Mouse (Mus musculus) lung, embryonic 16.5 days (tissue): ENCODE results near the gene Mapk12. TPM values are rescaled to one million over a fixed set of nuclear protein-coding genes. Genes with fewer than 3 reads are reported as not detected.

ENCODE experiments used
- ATAC-seq: fragments of 200-750 bp; cut with Nextera tagmentation; 2 replicates; pipeline ENCODE4 v1.8.0; 2017; ENCODE audit warnings: low read depth, mild to moderate bottlenecking, moderate library complexity
- H3K27ac ChIP-seq: fragments of 300-500 bp; sonication (generic); 2 replicates; pipeline ENCODE4 v1.5.1; 2014; ENCODE audit warnings: mild to moderate bottlenecking, control low read depth, low read length
- H3K27me3 ChIP-seq: fragments of 300-500 bp; sonication (generic); 2 replicates; pipeline ENCODE4 v1.6.1; 2014; ENCODE audit warnings: low read depth, low read length, mixed read lengths; ENCODE audit not compliant: control insufficient read depth, insufficient read depth
- H3K36me3 ChIP-seq: fragments of 300-500 bp; sonication (generic); 2 replicates; pipeline ENCODE4 v1.6.1; 2014; ENCODE audit warnings: low read length; ENCODE audit not compliant: control insufficient read depth, insufficient read depth
- H3K4me1 ChIP-seq: fragments of 300-500 bp; sonication (generic); replicated peaks from 2 replicates; pipeline ENCODE4 v1.6.1; 2014; ENCODE audit warnings: low read length, mixed read lengths; ENCODE audit not compliant: control insufficient read depth, insufficient read depth
- H3K4me2 ChIP-seq: fragments of 300-500 bp; sonication (generic); 2 replicates; pipeline ENCODE4 v1.6.1; 2014; ENCODE audit warnings: low read depth, low read length, control low read depth
- H3K4me3 ChIP-seq: fragments of 300-500 bp; sonication (generic); 2 replicates; pipeline ENCODE4 v1.5.1; 2014; ENCODE audit warnings: mild to moderate bottlenecking, low read length, control low read depth
- H3K9ac ChIP-seq: fragments of 300-500 bp; sonication (generic); 2 replicates; pipeline ENCODE4 v1.6.1; 2014; ENCODE audit warnings: low read length, control low read depth
- H3K9me3 ChIP-seq: fragments of 300-500 bp; sonication (generic); 2 replicates; pipeline ENCODE4 v1.6.1; 2016; ENCODE audit warnings: low read length; ENCODE audit not compliant: control insufficient read depth
- WGBS: fragments of 180-500 bp; shearing (Covaris S2); extraction: QIAGEN DNeasy Blood & Tissue Kit; methylation state at CpG from one replicate; pipeline ENCODE4 v1.1.7; 2014; 5-methylcytosine and 5-hydroxymethylcytosine counted together
- polyA plus RNA-seq: library from polyadenylated mRNA; unstranded; fragments of >200 nt; fragmentation: Nextera tagmentation; extraction: Ambion mirVana; gene quantifications from 2 replicates; pipeline ENCODE4 v1.2.1, GENCODE M21; 2015

Mapk12 gene
- polyA plus RNA-seq, 1 experiment from 2014 or later: 12.2 TPM

GRCm38 (mm10) chr15:89100823-89101222, 39.7 kb downstream of the Mapk12 start:
- Histone ChIP-seq H3K27me3 (no peaks in the 10 kb centered on the region), H3K27ac (no peak overlapping the region), H3K4me3 (no peak overlapping the region), H3K36me3 (peaks cover 57% of the 10 kb centered on the region), H3K9me3 (no peaks in the 10 kb centered on the region), H3K9ac (no peak overlapping the region), H3K4me2 (no peak overlapping the region), H3K4me1 (no peaks in the 10 kb centered on the region)
- ATAC-seq: peak; percentile 31; the same call in 1 of the 2 replicates
- 88% methylated on average over 12 of the region's 12 CpGs for WGBS

- Histone ChIP-seq H3K4me3 (no peak overlapping the region), H3K9me3 (no peaks in the 10 kb centered on the region), H3K4me2 (no peak overlapping the region), H3K9ac (no peak overlapping the region), H3K27me3 (no peaks in the 10 kb centered on the region), H3K4me1 (no peaks in the 10 kb centered on the region), H3K36me3 (peaks cover 62% of the 10 kb centered on the region), H3K27ac (no peak overlapping the region)
- no peak for ATAC-seq
- WGBS: 94% methylated on average over 7 of the region's 7 CpGs
Measured at GRCm38 (mm10) chr15:89098616-89099015, 41.9 kb downstream of the Mapk12 start.

- no peaks in the 10 kb centered on the region for H3K27me3 ChIP-seq
- no peaks in the 10 kb centered on the region for H3K4me1 ChIP-seq
- H3K27ac ChIP-seq: no peak overlapping the region
- no peak overlapping the region for H3K9ac ChIP-seq
- H3K36me3 ChIP-seq: peaks cover 68% of the 10 kb centered on the region
- no peak overlapping the region for H3K4me2 ChIP-seq
- WGBS: 87% methylated on average over 5 of the region's 5 CpGs
- ATAC-seq: no peak
- no peak overlapping the region for H3K4me3 ChIP-seq
- no peaks in the 10 kb centered on the region for H3K9me3 ChIP-seq
Measured at GRCm38 (mm10) chr15:89097450-89097849, 43.1 kb downstream of the Mapk12 start.

GRCm38 (mm10) chr15:89092181-89092580, 48.3 kb downstream of the Mapk12 start:
- H3K36me3 ChIP-seq: peaks cover 37% of the 10 kb centered on the region

GRCm38 (mm10) chr15:89090662-89091061, 49.8 kb downstream of the Mapk12 start:
- Histone ChIP-seq H3K4me1 (peaks cover 13% of the 10 kb centered on the region), H3K27ac (no peak overlapping the region), H3K4me3 (no peak overlapping the region), H3K27me3 (no peaks in the 10 kb centered on the region), H3K36me3 (peaks cover 35% of the 10 kb centered on the region), H3K4me2 (no peak overlapping the region), H3K9ac (no peak overlapping the region), H3K9me3 (no peaks in the 10 kb centered on the region)
- ATAC-seq: no peak
- 84% methylated on average over 4 of the region's 4 CpGs for WGBS

More at GRCm38 (mm10) chr15:89092181-89092580, 48.3 kb downstream of the Mapk12 start:
- Histone ChIP-seq H3K9ac (no peak overlapping the region), H3K9me3 (no peaks in the 10 kb centered on the region), H3K27ac (no peak overlapping the region), H3K4me2 (no peak overlapping the region), H3K4me3 (no peak overlapping the region), H3K4me1 (peaks cover 13% of the 10 kb centered on the region), H3K27me3 (no peaks in the 10 kb centered on the region)
- 73% methylated on average over 5 of the region's 5 CpGs for WGBS
- no peak for ATAC-seq

- Histone ChIP-seq H3K27me3 (no peaks in the 10 kb centered on the region), H3K9me3 (no peaks in the 10 kb centered on the region), H3K36me3 (peaks cover 34% of the 10 kb centered on the region), H3K4me1 (peaks cover 13% of the 10 kb centered on the region), H3K4me3 (peak overlapping the region; percentile 94), H3K27ac (peak overlapping the region; percentile 83), H3K4me2 (peak overlapping the region; percentile 97), H3K9ac (peak overlapping the region; percentile 95)
- WGBS: 2% methylated on average over 60 of the region's 68 CpGs
- peak; percentile 76 for ATAC-seq
Measured at GRCm38 (mm10) chr15:89089248-89090051, 51.1 kb downstream of the Mapk12 start.

GRCm38 (mm10) chr15:89088607-89089247, 51.8 kb downstream of the Mapk12 start, which contains the start of gene Selenoo:
TSS of gene Selenoo (plus strand) at chr15:89089084.
- peak within 1 kb of the TSS; percentile 95 for H3K9ac ChIP-seq
- H3K4me3 ChIP-seq: peak within 1 kb of the TSS; percentile 94
- peak within 1 kb of the TSS; percentile 83 for H3K27ac ChIP-seq
- H3K4me1 ChIP-seq: peaks cover 13% of the 10 kb centered on the region
- H3K4me2 ChIP-seq: peak within 1 kb of the TSS; percentile 97
- whole genome bisulfite sequencing: 1% methylated on average over 36 of the region's 38 CpGs
- H3K36me3 ChIP-seq: peaks cover 32% of the 10 kb centered on the region
- no peaks in the 10 kb centered on the region for H3K9me3 ChIP-seq
- H3K27me3 ChIP-seq: no peaks in the 10 kb centered on the region
- ATAC-seq: peak; percentile 97

GRCm38 (mm10) chr15:89084826-89085225, 55.7 kb downstream of the Mapk12 start:
- Histone ChIP-seq H3K27me3 (no peaks in the 10 kb centered on the region), H3K4me2 (no peak overlapping the region), H3K36me3 (peaks cover 39% of the 10 kb centered on the region), H3K27ac (no peak overlapping the region), H3K4me3 (no peak overlapping the region), H3K9me3 (no peaks in the 10 kb centered on the region), H3K9ac (no peak overlapping the region), H3K4me1 (peaks cover 7% of the 10 kb centered on the region)
- WGBS: 84% methylated on average over 2 of the region's 2 CpGs
- no peak for ATAC-seq

- no peak overlapping the region for H3K27ac ChIP-seq
- H3K9me3 ChIP-seq: no peaks in the 10 kb centered on the region
- H3K4me2 ChIP-seq: no peak overlapping the region
- peaks cover 39% of the 10 kb centered on the region for H3K36me3 ChIP-seq
- no peak for ATAC-seq
- no peak overlapping the region for H3K4me3 ChIP-seq
- H3K9ac ChIP-seq: no peak overlapping the region
- no peaks in the 10 kb centered on the region for H3K27me3 ChIP-seq
- WGBS: 91% methylated on average over 1 of the region's 1 CpGs
- H3K4me1 ChIP-seq: peaks cover 5% of the 10 kb centered on the region
Measured at GRCm38 (mm10) chr15:89083906-89084305, 56.6 kb downstream of the Mapk12 start.
